Mouse (Mus musculus) ES-CJ7 (cell line): ENCODE measurements at regions not wholly inside any gene's neighbourhood (a gene's known extent, or its start where the extent isn't known, plus 50 kb on each side); places are given as distances from the start of the nearest gene placed in this dataset.

ENCODE experiments used
- DNase-seq: peaks from one replicate; pipeline ENCODE4 v3.0.0; 2011; ENCODE audit warnings: low read depth, low spot score

DNA sequence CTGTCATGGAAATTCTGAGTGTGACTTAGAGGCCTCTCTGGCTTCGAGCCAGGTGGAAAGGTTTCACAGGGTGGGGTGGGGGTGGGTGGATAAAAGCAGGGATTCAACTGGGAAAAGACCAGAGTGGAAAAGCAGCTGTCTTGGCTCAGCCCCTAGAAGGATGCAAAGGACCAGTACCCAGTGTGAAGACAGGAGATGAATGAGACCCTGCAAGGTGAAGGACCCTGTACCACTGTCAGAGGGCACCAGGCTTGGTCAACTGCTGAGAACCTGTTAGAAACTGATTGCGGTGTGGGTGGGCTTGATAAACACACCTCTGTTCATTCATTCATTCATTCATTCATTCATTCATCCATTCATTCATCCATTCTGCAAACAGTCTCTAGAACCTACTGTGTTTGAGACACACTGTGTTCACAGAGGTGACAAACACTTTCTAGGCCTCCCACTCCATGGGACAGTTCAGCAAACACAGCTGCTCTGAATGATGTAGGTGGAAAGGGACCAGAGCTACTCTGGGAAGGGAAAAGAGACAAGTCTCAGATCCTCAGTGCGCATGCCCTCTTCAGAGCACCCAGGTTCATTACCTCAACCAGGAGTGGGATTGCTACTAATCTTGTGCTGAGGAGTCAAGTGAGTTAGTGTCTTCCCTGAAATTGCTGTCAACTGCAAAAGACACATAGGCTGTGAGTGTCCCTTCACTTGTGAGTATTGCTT, 100.4 kb upstream of the Sesn3 start:
- no peak for DNase-seq

- DNase-seq = no peak
Measured at GRCm38 (mm10) chr9:14175041-14175881, 99.6 kb upstream of the Sesn3 start.

- no peak for DNase-seq
Measured at GRCm38 (mm10) chr9:14179777-14180176, 95.1 kb upstream of the Sesn3 start.

- no peak for DNase-seq
Measured at GRCm38 (mm10) chr9:14184261-14184660, 90.6 kb upstream of the Sesn3 start.

DNA sequence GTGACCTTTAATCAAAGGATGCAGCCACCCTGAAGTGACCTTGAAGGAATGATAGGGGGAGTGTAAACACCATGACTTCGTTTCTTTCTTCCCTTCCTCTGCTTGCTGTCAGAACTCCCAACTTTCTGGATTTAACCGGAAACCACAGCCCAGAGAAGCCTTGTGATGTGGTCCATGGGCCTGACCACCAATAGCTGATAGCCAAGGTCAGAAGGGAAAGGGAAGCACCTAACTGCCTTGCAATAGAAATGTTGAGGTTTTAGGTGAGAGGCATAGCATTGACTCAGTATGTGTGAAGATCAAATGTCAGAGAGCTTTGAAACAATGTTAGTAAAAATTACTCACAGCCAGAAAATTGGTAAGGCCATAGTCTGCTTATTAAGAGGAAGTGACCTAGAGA, 89.2 kb upstream of the Sesn3 start:
- no peak for DNase-seq

GRCm38 (mm10) chr9:14187753-14188152, 87.1 kb upstream of the Sesn3 start:
- no peak for DNase-seq

DNA sequence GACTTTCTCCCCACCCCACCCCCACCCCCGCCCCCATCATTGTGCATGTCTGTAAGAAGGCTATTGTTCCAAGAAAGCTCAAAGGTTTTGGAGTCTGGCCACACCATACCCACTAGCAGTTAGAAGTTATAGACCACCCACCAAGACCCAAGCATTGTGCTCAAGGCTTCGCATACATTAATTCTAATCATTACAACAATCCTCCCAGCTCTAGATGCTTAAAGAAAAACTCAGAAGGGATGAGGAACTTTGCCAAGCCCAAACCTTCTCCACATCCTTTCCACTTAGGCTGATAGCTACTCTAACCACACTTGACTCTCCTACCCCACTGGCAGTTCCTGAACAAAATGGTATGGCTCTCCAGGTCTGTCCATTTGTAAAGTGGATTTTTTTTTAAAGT, 86.4 kb upstream of the Sesn3 start:
- peak; percentile 59 for DNase-seq

DNA sequence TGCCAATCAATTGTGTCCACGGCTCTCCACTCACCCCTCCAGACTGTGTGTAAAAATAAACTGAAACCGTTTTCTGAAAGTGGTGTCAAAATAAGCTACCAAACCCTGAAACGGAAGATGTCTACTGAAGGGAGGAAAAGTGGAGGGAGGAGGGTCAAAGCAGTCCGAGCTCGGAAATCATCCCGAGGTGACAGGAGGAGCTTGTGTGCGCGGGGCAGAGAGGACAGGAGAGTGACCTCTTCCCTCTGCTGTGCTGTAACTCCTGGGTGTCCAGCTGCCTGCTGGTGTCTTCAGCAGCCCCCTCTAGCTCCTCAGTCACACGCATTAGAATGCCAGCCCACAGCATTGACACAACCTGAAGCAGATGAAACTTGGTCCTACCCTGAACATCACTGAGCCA, 84.2 kb upstream of the Sesn3 start:
- DNase-seq = no peak

GRCm38 (mm10) chr9:14194748-14195147, 80.1 kb upstream of the Sesn3 start:
- DNase-seq = no peak

DNA sequence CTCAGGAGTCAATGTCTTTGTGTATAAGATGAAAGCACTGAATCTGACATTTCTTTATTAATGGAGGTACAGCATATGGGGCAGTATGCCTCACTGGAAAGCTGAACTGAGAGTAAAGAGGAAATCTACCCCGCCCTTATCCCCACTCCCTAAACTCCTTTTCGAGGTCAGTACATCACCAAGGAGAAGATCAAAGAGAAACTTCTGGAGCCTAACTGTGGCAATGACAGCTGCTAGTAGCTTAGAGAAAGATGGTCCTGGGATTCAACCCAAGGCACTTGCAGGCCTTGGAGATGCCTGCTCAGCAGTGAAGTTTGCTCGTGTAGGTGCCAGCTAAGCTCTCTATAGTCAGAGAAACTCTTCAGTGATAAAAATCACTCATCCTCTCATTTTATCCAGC, 75.8 kb upstream of the Sesn3 start:
- no peak for DNase-seq

DNA sequence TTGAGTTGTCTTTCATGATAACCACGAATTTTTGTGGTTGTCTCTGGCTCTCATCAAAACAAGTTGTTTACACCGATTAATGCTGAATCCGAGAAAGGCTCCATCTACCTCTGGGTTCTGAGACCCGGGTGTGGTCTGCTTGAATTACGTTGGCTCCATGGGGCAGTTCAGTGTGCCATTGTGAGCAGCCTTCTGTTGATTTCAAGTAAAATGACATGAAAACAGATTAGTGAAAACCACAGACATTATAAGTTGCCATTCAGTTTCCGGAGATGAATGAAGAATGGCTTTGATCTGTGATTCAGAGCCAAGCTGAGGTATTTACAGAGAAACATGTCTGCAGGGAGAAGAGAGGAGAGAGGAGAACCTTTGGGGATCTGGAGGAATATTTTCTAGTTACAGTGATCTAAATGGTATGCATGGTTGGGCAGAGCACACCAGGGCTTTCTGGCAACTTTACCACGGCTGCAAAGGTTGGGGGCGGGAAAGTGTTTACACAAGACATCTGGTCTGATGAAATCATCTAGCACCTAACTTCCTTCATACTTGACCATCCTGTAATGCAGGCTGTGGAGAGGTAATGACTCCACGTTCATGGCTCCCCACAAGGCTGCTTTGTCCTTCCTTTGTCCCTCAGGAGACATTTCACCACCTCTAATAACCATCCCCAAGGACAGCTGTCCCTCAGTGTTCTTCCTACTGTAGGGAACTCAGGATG, 74.7 kb upstream of the Sesn3 start:
- DNase-seq = no peak

GRCm38 (mm10) chr9:14200852-14201251, 74.0 kb upstream of the Sesn3 start:
- no peak for DNase-seq

DNA sequence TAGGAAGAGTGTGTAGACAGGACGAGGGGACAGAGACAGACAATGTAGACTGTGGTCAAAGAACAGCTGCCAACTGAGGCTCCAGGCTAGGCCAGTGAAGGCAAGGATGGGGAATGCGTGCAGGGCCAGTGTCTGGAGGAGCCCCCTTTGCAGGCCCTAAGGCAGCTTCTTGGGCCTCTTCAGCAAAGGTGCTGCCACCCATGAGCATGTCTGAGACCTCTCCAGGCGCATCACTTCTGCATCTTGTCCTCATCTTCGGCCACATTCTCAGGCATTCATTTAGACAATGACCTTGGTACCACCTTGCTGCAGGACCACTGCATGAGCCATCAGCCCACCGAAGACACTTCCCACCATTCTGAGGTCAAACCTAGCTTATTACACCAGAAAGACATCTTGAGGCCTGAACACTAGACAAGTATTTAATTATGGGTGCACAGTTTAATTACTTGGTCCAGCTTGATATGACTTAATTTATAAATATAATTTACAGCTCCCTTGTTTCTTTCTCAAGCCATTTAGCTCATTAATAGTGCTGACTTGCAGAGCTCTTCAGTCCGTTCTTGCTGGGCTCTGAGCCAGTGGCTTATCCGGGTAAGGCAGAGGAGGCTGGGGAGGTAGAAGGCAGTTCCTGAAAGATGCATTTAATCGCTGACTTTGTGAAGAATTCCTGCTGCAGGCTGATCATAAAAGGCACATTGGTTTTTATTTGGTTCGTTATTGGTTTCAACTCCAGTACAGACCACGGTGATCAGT, 72.1 kb upstream of the Sesn3 start:
- DNase-seq = no peak

DNA sequence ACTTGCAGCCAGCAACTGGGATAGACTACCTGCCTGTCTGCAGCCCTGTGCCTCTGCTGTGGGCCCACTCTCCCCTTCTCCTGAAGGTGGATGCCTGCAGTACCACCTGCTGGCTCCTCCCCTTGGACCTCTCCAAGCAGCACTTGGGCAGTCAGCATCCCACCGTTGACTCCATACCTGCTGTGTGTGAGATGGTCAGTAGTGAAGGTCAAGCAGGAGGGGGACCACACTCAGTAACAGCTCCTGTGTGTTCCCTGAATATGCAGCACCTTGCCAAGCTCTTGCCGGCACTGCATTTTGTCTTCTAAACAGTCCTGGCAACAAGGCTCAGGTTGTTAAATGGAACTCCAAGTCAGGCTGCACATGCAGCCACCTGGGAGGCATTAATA, 71.6 kb upstream of the Sesn3 start:
- DNase-seq = no peak

- DNase-seq = no peak
Measured at GRCm38 (mm10) chr9:14203768-14204416, 71.0 kb upstream of the Sesn3 start.

DNA sequence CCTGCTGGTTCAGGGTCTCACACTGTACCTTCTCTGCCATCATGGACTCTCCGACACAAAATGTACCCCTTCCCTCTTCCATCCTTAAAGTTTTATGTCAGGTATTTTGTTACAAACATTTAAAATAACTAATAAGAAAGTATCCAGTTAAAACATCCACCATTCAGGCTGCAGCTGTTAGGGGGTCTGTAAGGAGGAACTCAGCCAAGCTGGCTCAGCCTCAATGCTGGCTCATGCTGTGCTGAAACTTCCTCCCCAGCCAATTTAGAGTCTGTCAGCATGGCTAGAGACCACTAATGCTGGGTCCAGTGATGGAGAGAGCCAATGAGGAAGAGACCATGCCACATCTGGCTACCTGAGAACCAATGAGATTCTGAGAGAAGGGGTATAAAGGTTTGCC, 70.0 kb upstream of the Sesn3 start:
- DNase-seq = no peak

DNA sequence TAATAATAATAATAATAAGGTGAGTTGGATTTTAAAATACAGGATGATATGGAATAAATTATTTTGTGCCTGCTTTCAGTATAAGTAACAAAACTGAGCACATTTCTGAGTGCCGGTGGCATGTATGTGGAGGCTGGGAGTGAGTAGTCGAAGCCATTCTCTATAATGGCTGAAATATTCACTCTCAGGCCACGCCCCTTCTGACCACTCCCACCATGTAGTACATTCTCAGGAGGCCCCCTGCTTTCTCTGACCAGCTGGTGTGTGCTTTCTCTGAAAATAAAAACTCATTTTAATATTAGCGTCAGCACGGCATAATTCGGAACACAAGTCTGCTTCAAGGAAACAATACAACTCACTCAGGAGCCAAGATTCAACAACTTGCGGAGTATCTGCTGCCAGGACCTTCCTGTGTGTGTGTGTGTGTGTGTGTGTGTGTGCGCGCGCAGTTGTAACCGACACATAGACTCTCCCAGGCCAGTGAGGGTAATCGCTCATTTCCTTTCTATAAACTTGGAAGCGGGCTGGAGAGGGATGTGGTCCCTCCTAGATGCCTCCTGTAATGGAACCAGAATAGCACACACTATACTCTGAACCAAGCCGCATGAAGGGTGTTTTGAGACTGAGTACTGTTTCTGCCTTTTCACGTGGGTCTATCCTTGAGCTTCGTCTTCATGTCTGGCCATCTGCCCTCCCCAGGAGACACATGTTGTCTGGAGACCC, 67.9 kb upstream of the Sesn3 start:
- DNase-seq = no peak

DNA sequence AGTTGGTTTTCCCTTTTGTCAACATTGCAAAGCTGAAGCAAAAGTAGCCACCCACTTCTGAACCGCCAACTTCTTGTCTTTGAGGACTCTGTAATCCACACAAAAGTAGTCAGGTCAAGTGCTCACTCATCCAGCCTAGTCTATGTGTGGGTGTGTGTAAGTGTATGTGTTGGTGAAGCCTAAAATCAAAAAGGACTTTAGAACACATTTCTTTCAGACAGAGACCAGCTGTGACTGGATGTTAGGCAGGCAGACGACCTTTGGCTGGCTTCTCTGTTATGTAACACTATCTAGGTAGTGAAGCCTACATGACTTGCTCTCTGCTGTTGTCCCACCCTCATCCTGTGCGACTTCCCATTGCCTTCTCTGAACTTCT, 67.3 kb upstream of the Sesn3 start:
- no peak for DNase-seq

- no peak for DNase-seq
Measured at GRCm38 (mm10) chr9:14213283-14213682, 61.6 kb upstream of the Sesn3 start.

DNA sequence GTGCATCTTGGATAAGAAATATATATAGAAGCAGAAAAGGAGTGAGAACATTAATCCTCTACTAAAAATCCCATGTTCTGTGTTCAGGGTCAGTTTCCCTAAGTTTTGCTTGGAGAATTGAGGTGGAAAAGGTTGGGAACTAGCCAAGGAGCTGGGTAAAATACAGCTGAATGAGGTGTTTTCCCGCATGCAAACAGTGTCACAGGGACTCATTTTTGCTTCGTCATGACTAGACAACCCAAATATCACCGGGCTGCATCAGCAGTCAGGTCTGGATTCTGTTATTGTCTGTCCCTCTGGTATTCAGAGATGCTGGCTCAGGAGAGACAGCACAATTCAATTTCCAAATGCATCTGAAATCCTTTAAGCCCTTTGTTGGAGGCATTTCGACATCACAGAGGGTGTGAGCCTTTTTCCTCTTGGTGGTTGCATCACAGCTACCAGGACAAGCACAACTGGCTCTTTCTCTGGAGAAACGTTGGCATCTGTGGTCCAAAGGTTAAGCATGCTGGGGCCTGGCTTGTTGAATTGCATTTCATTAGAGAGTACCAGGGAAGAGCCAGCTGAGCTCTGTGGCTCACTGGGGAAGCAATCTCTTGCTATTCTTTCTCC, 59.6 kb upstream of the Sesn3 start:
- no peak for DNase-seq
